Mouse (Mus musculus) midbrain, embryonic 15.5 days (tissue): ENCODE measurements around the gene Rpl37a. TPM values are rescaled to one million over a fixed set of nuclear protein-coding genes. Genes with fewer than 3 reads are reported as not detected.

Experiments
- ATAC-seq: fragments of 200-750 bp; cut with Nextera tagmentation; replicated peaks from 2 replicates; pipeline ENCODE4 v1.8.0; 2017; ENCODE audit warnings: moderate TSS enrichment
- H3K27ac ChIP-seq: fragments of 300-500 bp; sonication (generic); 2 replicates; pipeline ENCODE4 v1.5.1; 2015; ENCODE audit warnings: mild to moderate bottlenecking, inconsistent platforms
- H3K27me3 ChIP-seq: fragments of 300-500 bp; sonication (generic); replicated peaks from 2 replicates; pipeline ENCODE4 v1.6.1; 2015; ENCODE audit warnings: inconsistent platforms
- H3K36me3 ChIP-seq: fragments of 300-500 bp; sonication (generic); replicated peaks from 2 replicates; pipeline ENCODE4 v1.6.1; 2015; ENCODE audit warnings: inconsistent platforms
- H3K4me1 ChIP-seq: fragments of 300-500 bp; sonication (generic); 2 replicates; pipeline ENCODE4 v1.6.1; 2015; ENCODE audit warnings: inconsistent platforms
- H3K4me2 ChIP-seq: fragments of 300-500 bp; sonication (generic); 2 replicates; pipeline ENCODE4 v1.6.1; 2015; ENCODE audit warnings: inconsistent platforms, mild to moderate bottlenecking, moderate library complexity
- H3K4me3 ChIP-seq: fragments of 300-500 bp; sonication (generic); 2 replicates; pipeline ENCODE4 v1.5.1; 2015; ENCODE audit warnings: mild to moderate bottlenecking, inconsistent platforms
- H3K9ac ChIP-seq: fragments of 300-500 bp; sonication (generic); 2 replicates; pipeline ENCODE4 v1.6.1; 2015; ENCODE audit warnings: mild to moderate bottlenecking, inconsistent platforms
- H3K9me3 ChIP-seq: fragments of 300-500 bp; sonication (generic); 2 replicates; pipeline ENCODE4 v1.6.1; 2016; ENCODE audit warnings: inconsistent platforms
- WGBS: fragments of 180-500 bp; shearing (Covaris S2); methylation state at CpG from one replicate; pipeline ENCODE4 v1.1.7; 2015; ENCODE audit warnings: mixed read lengths; 5-methylcytosine and 5-hydroxymethylcytosine counted together
- polyA plus RNA-seq: library from polyadenylated mRNA; unstranded; fragments of >200 nt; fragmentation: Nextera tagmentation; extraction: Ambion mirVana; gene quantifications from 2 replicates; pipeline ENCODE4 v1.2.1, GENCODE M21; 2015

Rpl37a gene
- polyA plus RNA-seq, 1 experiment from 2014 or later, result 878 TPM

GRCm38 (mm10) chr1:72717540-72717939 lies 6.5 kb downstream of the Rpl37a start:
- H3K27ac ChIP-seq, result no peak overlapping the region
- no peak for ATAC-seq
- WGBS, result 92% methylated on average over 7 of the region's 7 CpGs

GRCm38 (mm10) chr1:72718846-72719245 lies 7.8 kb downstream of the Rpl37a start:
- no peak; the same call in 1 of the 2 replicates for ATAC-seq

More at GRCm38 (mm10) chr1:72717540-72717939, 6.5 kb downstream of the Rpl37a start:
- no peak overlapping the region for H3K4me3 ChIP-seq
- no peaks in the 10 kb centered on the region for H3K9me3 ChIP-seq
- no peak overlapping the region for H3K9ac ChIP-seq
- peaks cover 13% of the 10 kb centered on the region for H3K36me3 ChIP-seq
- peaks cover 11% of the 10 kb centered on the region for H3K4me1 ChIP-seq
- no peak overlapping the region for H3K4me2 ChIP-seq
- no peaks in the 10 kb centered on the region for H3K27me3 ChIP-seq

GRCm38 (mm10) chr1:72720115-72720725 lies 9.1 kb downstream of the Rpl37a start:
- H3K36me3 ChIP-seq, result no peaks in the 10 kb centered on the region; the same call in 1 of the 2 replicates
- H3K9me3 ChIP-seq, result no peaks in the 10 kb centered on the region
- no peak; the same call in 1 of the 2 replicates for ATAC-seq
- H3K4me1 ChIP-seq, result no peaks in the 10 kb centered on the region
- no peak overlapping the region for H3K4me3 ChIP-seq
- H3K9ac ChIP-seq, result no peak overlapping the region
- no peak overlapping the region for H3K27ac ChIP-seq
- H3K4me2 ChIP-seq, result no peak overlapping the region
- whole genome bisulfite sequencing, result 37% methylated on average over 6 of the region's 6 CpGs
- H3K27me3 ChIP-seq, result no peaks in the 10 kb centered on the region

More at GRCm38 (mm10) chr1:72718846-72719245, 7.8 kb downstream of the Rpl37a start:
- H3K4me2 ChIP-seq, result no peak overlapping the region
- H3K27ac ChIP-seq, result no peak overlapping the region
- H3K27me3 ChIP-seq, result no peaks in the 10 kb centered on the region
- peaks cover 6% of the 10 kb centered on the region for H3K36me3 ChIP-seq
- H3K9me3 ChIP-seq, result no peaks in the 10 kb centered on the region
- 23% methylated on average over 5 of the region's 5 CpGs for WGBS
- no peak overlapping the region for H3K4me3 ChIP-seq
- 0 out of 2 replicates have a peak, but pooled peaks cover 3% of the 10 kb centered on the region for H3K4me1 ChIP-seq
- H3K9ac ChIP-seq, result no peak overlapping the region

- no peaks in the 10 kb centered on the region for H3K36me3 ChIP-seq
- no peaks in the 10 kb centered on the region for H3K4me1 ChIP-seq
- no peaks in the 10 kb centered on the region for H3K9me3 ChIP-seq
- no peak overlapping the region for H3K9ac ChIP-seq
- WGBS, result 43% methylated on average over 8 of the region's 8 CpGs
- ATAC-seq, result no peak
- H3K4me2 ChIP-seq, result no peak overlapping the region
- no peak overlapping the region; the same call in 1 of the 2 replicates for H3K27ac ChIP-seq
- no peaks in the 10 kb centered on the region for H3K27me3 ChIP-seq
- H3K4me3 ChIP-seq, result no peak overlapping the region
These were observed 11.6 kb downstream of the Rpl37a start for GRCm38 (mm10) chr1:72722646-72723045.

GRCm38 (mm10) chr1:72724354-72724753 lies 13.3 kb downstream of the Rpl37a start:
- H3K4me3 ChIP-seq, result no peak overlapping the region
- WGBS, result 89% methylated on average over 2 of the region's 2 CpGs
- H3K36me3 ChIP-seq, result no peaks in the 10 kb centered on the region
- no peaks in the 10 kb centered on the region for H3K27me3 ChIP-seq
- no peaks in the 10 kb centered on the region for H3K4me1 ChIP-seq
- no peak overlapping the region for H3K4me2 ChIP-seq
- ATAC-seq, result no peak
- H3K27ac ChIP-seq, result no peak overlapping the region
- no peak overlapping the region for H3K9ac ChIP-seq
- no peaks in the 10 kb centered on the region for H3K9me3 ChIP-seq

- no peaks in the 10 kb centered on the region for H3K4me1 ChIP-seq
- no peak overlapping the region for H3K9ac ChIP-seq
- H3K4me3 ChIP-seq, result no peak overlapping the region
- ATAC-seq, result no peak
- no peak overlapping the region for H3K4me2 ChIP-seq
- H3K27me3 ChIP-seq, result no peaks in the 10 kb centered on the region
- no peaks in the 10 kb centered on the region for H3K36me3 ChIP-seq
- H3K27ac ChIP-seq, result no peak overlapping the region
- H3K9me3 ChIP-seq, result no peaks in the 10 kb centered on the region
- 96% methylated on average over 13 of the region's 13 CpGs for WGBS
These were observed 14.9 kb downstream of the Rpl37a start for GRCm38 (mm10) chr1:72725941-72726340.

- 94% methylated on average over 4 of the region's 4 CpGs for WGBS
- Histone ChIP-seq H3K4me3 (no peak overlapping the region), H3K4me2 (no peak overlapping the region), H3K9me3 (no peaks in the 10 kb centered on the region), H3K27me3 (no peaks in the 10 kb centered on the region), H3K9ac (no peak overlapping the region), H3K36me3 (no peaks in the 10 kb centered on the region), H3K4me1 (no peaks in the 10 kb centered on the region), H3K27ac (no peak overlapping the region)
- ATAC-seq, result no peak
These were observed 17.7 kb downstream of the Rpl37a start for GRCm38 (mm10) chr1:72728781-72729180.

- Histone ChIP-seq H3K9me3 (no peaks in the 10 kb centered on the region), H3K9ac (no peak overlapping the region)
- 63% methylated on average over 10 of the region's 10 CpGs for WGBS
These were observed 19.0 kb downstream of the Rpl37a start for GRCm38 (mm10) chr1:72730126-72730525.

GRCm38 (mm10) chr1:72733191-72733691 lies 22.2 kb downstream of the Rpl37a start:
- Histone ChIP-seq H3K9ac (no peak overlapping the region), H3K4me2 (no peak overlapping the region), H3K4me3 (no peak overlapping the region), H3K9me3 (no peaks in the 10 kb centered on the region), H3K27me3 (no peaks in the 10 kb centered on the region), H3K27ac (no peak overlapping the region), H3K36me3 (no peaks in the 10 kb centered on the region), H3K4me1 (no peaks in the 10 kb centered on the region; the same call in 1 of the 2 replicates)
- ATAC-seq, result no peak
- 70% methylated on average over 9 of the region's 9 CpGs for WGBS

More at GRCm38 (mm10) chr1:72730126-72730525, 19.0 kb downstream of the Rpl37a start:
- H3K4me2 ChIP-seq, result no peak overlapping the region
- no peak for ATAC-seq
- no peaks in the 10 kb centered on the region for H3K4me1 ChIP-seq
- H3K4me3 ChIP-seq, result no peak overlapping the region
- H3K36me3 ChIP-seq, result no peaks in the 10 kb centered on the region
- no peaks in the 10 kb centered on the region for H3K27me3 ChIP-seq
- H3K27ac ChIP-seq, result no peak overlapping the region

- H3K27ac ChIP-seq, result no peak overlapping the region
- 71% methylated on average over 13 of the region's 13 CpGs for WGBS
- ATAC-seq, result no peak
These were observed 25.5 kb downstream of the Rpl37a start for GRCm38 (mm10) chr1:72736397-72737125.

GRCm38 (mm10) chr1:72738946-72739680 lies 28.0 kb downstream of the Rpl37a start:
- ATAC-seq, result peak; percentile 50; the same call in 1 of the 2 replicates
- peaks cover 8% of the 10 kb centered on the region; the same call in 1 of the 2 replicates for H3K4me1 ChIP-seq
- H3K4me3 ChIP-seq, result no peak overlapping the region
- H3K9me3 ChIP-seq, result no peaks in the 10 kb centered on the region
- 59% methylated on average over 15 of the region's 15 CpGs for WGBS
- H3K27ac ChIP-seq, result peak overlapping the region; percentile 40; the same call in 1 of the 2 replicates
- no peaks in the 10 kb centered on the region for H3K27me3 ChIP-seq
- H3K36me3 ChIP-seq, result no peaks in the 10 kb centered on the region
- no peak overlapping the region for H3K4me2 ChIP-seq
- no peak overlapping the region for H3K9ac ChIP-seq

More at GRCm38 (mm10) chr1:72736397-72737125, 25.5 kb downstream of the Rpl37a start:
- Histone ChIP-seq H3K36me3 (no peaks in the 10 kb centered on the region), H3K9ac (no peak overlapping the region), H3K4me1 (peaks cover 8% of the 10 kb centered on the region; the same call in 1 of the 2 replicates), H3K4me2 (no peak overlapping the region), H3K27me3 (no peaks in the 10 kb centered on the region), H3K9me3 (no peaks in the 10 kb centered on the region), H3K4me3 (no peak overlapping the region)

GRCm38 (mm10) chr1:72739681-72740063 lies 28.6 kb downstream of the Rpl37a start:
- Histone ChIP-seq H3K27me3 (no peaks in the 10 kb centered on the region), H3K4me3 (no peak overlapping the region), H3K9ac (no peak overlapping the region), H3K9me3 (no peaks in the 10 kb centered on the region), H3K36me3 (no peaks in the 10 kb centered on the region), H3K27ac (peak overlapping the region; percentile 40; the same call in 1 of the 2 replicates), H3K4me1 (peaks cover 8% of the 10 kb centered on the region; the same call in 1 of the 2 replicates), H3K4me2 (no peak overlapping the region)
- peak; percentile 77 for ATAC-seq
- 25% methylated on average over 10 of the region's 10 CpGs for WGBS
